Mouse (Mus musculus) intestine, postnatal 0 days (tissue): ENCODE measurements around the gene Gm43518. TPM values are rescaled to one million over a fixed set of nuclear protein-coding genes. Genes with fewer than 3 reads are reported as not detected.
A peak's percentile ranks its signal among the peaks of the same experiment; 100 is the strongest.

Source experiments
- ATAC-seq: fragments of 200-750 bp; cut with Nextera tagmentation; 2 replicates; pipeline ENCODE4 v1.8.0; 2017; ENCODE audit warnings: mild to moderate bottlenecking, moderate TSS enrichment, moderate library complexity
- H3K27ac ChIP-seq: fragments of 300-500 bp; sonication (generic); 2 replicates; pipeline ENCODE4 v1.5.1; 2014; ENCODE audit warnings: mild to moderate bottlenecking, low read depth, low read length, moderate library complexity
- H3K27me3 ChIP-seq: fragments of 300-500 bp; sonication (generic); replicated peaks from 2 replicates; pipeline ENCODE4 v1.6.1; 2014; ENCODE audit warnings: low read length, mixed read lengths; ENCODE audit not compliant: control insufficient read depth, insufficient read depth
- H3K36me3 ChIP-seq: fragments of 300-500 bp; sonication (generic); 2 replicates; pipeline ENCODE4 v1.6.1; 2014; ENCODE audit warnings: mild to moderate bottlenecking, moderate library complexity; ENCODE audit not compliant: control insufficient read depth, insufficient read depth
- H3K4me1 ChIP-seq: fragments of 300-500 bp; sonication (generic); replicated peaks from 2 replicates; pipeline ENCODE4 v1.6.1; 2014; ENCODE audit warnings: antibody characterized with exemption, low read length, mixed read lengths; ENCODE audit not compliant: control insufficient read depth, insufficient read depth
- H3K4me2 ChIP-seq: fragments of 300-500 bp; sonication (generic); replicated peaks from 2 replicates; pipeline ENCODE4 v1.6.1; 2014; ENCODE audit warnings: low read depth, mild to moderate bottlenecking, moderate library complexity
- H3K4me3 ChIP-seq: fragments of 300-500 bp; sonication (generic); 2 replicates; pipeline ENCODE4 v1.5.1; 2014; ENCODE audit warnings: low read depth, low read length
- H3K9ac ChIP-seq: fragments of 300-500 bp; sonication (generic); 2 replicates; pipeline ENCODE4 v1.6.1; 2014; ENCODE audit warnings: mild to moderate bottlenecking, low read depth, low read length
- H3K9me3 ChIP-seq: fragments of 300-500 bp; sonication (generic); 2 replicates; pipeline ENCODE4 v1.6.1; 2016; ENCODE audit warnings: mixed run types; ENCODE audit not compliant: control insufficient read depth
- CTCF ChIP-seq: sonication (generic); IDR thresholded peaks from 2 replicates; pipeline ENCODE4 v1.5.1; 2016; ENCODE audit warnings: low read depth, mild to moderate bottlenecking, control low read depth, antibody characterized with exemption, moderate library complexity
- WGBS: fragments of 180-500 bp; shearing (Covaris S2); extraction: QIAGEN DNeasy Blood & Tissue Kit; methylation state at CpG from one replicate; pipeline ENCODE4 v1.1.7; 2014; 5-methylcytosine and 5-hydroxymethylcytosine counted together
- polyA plus RNA-seq: library from polyadenylated mRNA; unstranded; fragments of >200 nt; fragmentation: Nextera tagmentation; extraction: Ambion mirVana; gene quantifications from 2 replicates; pipeline ENCODE4 v1.2.1, GENCODE M21; 2015

Gm43518 gene
- polyA plus RNA-seq, 1 experiment from 2014 or later = 0.35 TPM

DNA sequence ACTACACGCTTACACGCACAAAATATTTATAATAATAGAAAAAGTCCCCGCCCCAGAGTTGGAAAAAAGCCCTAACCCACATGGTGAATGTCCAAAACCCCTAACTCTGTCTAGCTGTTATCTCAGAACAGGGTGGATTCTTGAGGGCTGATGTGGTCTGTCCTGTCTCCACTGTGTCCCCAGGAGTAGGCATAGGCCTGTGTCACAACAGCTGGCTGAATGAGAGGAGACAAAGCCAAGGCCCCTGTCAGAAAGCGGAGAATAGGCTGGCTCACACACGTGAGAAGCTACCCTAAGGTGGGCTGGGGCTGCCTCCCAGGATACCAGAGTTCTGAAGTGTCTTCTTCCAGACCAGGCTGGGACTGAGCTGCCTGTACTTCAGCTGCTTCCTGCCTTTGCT lies 50.9 kb downstream of the Gm43518 start:
- peaks cover 15% of the 10 kb centered on the region; the same call in 1 of the 2 replicates for H3K4me1 ChIP-seq
- H3K27ac ChIP-seq = no peak overlapping the region; the same call in 1 of the 2 replicates
- H3K27me3 ChIP-seq = no peaks in the 10 kb centered on the region
- H3K36me3 ChIP-seq = no peaks in the 10 kb centered on the region
- no peak for ATAC-seq
- no peak for TF ChIP-seq CTCF
- H3K4me3 ChIP-seq = no peak overlapping the region
- peak overlapping the region; percentile 75; the same call in 1 of the 2 replicates for H3K4me2 ChIP-seq
- no peaks in the 10 kb centered on the region for H3K9me3 ChIP-seq
- H3K9ac ChIP-seq = no peak overlapping the region
- WGBS = 65% methylated on average over 5 of the region's 5 CpGs

DNA sequence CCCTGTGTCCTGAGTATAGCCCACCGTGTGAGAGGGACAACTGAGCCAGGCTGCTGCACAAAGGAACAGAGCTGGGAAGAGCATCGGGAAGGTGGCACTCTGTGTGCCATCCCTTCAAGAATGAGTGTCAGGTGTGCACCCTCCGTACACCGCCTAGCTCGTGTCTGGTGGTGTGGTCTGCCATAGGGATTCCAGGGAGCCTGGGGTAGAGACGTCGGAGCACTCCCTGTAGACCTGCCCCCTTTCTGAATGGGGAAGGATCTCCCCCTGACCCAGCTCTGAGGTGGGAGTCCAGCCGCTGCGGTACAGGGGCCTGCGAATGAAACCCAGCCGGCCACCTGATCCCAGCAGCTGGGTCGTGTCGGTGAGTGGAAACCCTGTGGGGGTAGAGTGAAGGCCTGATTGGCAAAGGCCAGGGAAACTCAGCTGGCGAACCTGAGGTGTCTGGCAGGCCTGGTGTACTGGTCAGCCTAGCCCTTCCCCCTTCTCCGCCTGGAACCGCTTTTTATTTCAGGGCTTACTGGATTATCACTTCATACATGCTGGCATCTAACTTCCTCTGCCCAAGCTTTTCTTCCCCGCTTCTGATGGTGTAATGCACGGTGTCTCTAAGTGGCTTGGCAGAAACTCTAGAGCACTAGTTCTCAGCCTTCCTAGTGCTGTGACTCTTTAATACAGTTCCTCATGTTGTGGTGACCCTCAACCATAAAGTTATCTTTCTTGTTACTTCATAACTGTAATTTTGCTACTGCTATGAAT lies 52.2 kb downstream of the Gm43518 start:
- Histone ChIP-seq H3K4me2 (no peak overlapping the region), H3K9ac (no peak overlapping the region), H3K27me3 (no peaks in the 10 kb centered on the region), H3K27ac (no peak overlapping the region; the same call in 1 of the 2 replicates), H3K36me3 (no peaks in the 10 kb centered on the region), H3K4me1 (peaks cover 15% of the 10 kb centered on the region; the same call in 1 of the 2 replicates), H3K9me3 (no peaks in the 10 kb centered on the region), H3K4me3 (no peak overlapping the region)
- TF ChIP-seq CTCF = no peak
- ATAC-seq = no peak
- WGBS = 75% methylated on average over 18 of the region's 18 CpGs

DNA sequence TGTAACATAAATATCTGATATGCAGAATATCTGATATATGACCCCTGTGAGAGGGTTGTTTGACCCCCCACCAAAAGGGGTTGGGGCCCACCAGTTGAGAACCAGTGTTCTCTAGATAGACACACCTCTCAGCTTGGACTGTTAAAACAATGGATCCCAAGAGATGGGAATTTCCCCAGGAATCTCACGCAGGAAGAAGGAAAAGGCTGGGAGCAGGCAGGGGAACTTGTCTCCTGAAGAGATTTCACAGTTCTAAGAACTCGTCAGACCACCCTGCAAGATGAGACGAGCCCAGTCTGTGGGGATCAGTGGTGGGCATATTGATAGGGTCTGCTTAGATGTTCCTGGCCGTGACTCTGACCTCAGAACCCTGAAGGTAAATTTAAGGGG lies 52.8 kb downstream of the Gm43518 start:
- H3K9me3 ChIP-seq = no peaks in the 10 kb centered on the region
- H3K4me1 ChIP-seq = peaks cover 15% of the 10 kb centered on the region; the same call in 1 of the 2 replicates
- no peak for ATAC-seq
- no peaks in the 10 kb centered on the region for H3K27me3 ChIP-seq
- no peak for TF ChIP-seq CTCF
- no peak overlapping the region for H3K9ac ChIP-seq
- no peaks in the 10 kb centered on the region for H3K36me3 ChIP-seq
- no peak overlapping the region for H3K4me2 ChIP-seq
- no peak overlapping the region for H3K4me3 ChIP-seq
- no peak overlapping the region for H3K27ac ChIP-seq
- 61% methylated on average over 4 of the region's 4 CpGs for WGBS

DNA sequence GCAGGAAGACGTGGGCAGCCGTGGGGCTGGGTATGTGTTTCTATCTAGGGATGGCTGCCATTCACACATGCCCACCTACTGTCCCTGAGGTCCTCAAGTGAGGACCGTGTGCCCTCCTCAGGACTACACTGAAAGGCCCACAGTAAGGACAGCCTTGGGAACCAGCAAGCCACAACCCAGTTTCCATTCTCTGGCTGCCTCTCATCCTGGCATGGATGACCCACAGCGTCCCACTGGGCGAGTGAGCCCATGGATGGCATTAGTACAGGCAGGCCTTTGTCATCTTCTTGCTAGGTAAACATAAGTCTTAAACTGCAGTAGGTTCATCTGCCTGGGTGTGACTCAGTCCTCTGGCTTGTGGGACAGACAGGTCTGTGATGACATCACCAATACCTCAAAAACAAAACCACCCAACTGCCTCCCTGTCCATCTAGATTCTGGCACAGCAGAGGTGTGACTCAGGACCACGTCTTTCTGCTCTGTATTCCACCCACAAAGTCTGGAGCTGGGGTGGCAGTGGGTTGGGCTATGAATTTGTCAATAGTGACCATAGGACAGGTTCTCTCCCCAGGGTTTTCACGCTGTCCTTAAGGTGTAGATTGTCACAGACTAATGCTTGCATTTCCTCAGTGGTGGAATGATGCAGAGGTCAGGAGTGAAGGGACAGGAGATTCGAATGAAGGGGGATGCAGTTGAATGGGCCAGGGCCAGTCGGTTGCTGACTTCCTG lies 53.5 kb downstream of the Gm43518 start:
- no peak for ATAC-seq
- Histone ChIP-seq H3K27me3 (no peaks in the 10 kb centered on the region), H3K4me1 (peaks cover 15% of the 10 kb centered on the region; the same call in 1 of the 2 replicates), H3K9me3 (no peaks in the 10 kb centered on the region), H3K4me2 (no peak overlapping the region), H3K4me3 (no peak overlapping the region), H3K27ac (no peak overlapping the region), H3K9ac (no peak overlapping the region), H3K36me3 (no peaks in the 10 kb centered on the region)
- no peak for TF ChIP-seq CTCF
- WGBS = 73% methylated on average over 9 of the region's 9 CpGs

DNA sequence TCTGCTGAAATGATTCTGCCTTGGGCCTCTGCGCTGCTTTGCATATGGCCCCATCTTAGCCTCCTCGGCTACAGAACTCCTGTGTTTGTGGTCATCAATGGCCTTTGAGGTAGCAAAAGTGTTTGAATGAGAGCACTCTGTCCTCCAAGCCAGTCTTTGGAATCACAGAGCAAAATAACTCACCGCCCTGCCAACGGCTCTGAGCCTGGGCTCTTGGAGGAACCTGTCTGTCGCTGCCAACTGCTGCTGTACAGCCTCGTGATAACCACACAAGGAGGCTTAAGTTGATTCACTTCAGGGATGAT lies 54.0 kb downstream of the Gm43518 start:
- Histone ChIP-seq H3K9ac (no peak overlapping the region), H3K9me3 (no peaks in the 10 kb centered on the region), H3K4me3 (no peak overlapping the region), H3K4me2 (no peak overlapping the region), H3K36me3 (no peaks in the 10 kb centered on the region), H3K27me3 (no peaks in the 10 kb centered on the region), H3K4me1 (peaks cover 15% of the 10 kb centered on the region; the same call in 1 of the 2 replicates), H3K27ac (no peak overlapping the region)
- TF ChIP-seq CTCF = no peak
- 59% methylated on average over 6 of the region's 6 CpGs for WGBS
- ATAC-seq = no peak

DNA sequence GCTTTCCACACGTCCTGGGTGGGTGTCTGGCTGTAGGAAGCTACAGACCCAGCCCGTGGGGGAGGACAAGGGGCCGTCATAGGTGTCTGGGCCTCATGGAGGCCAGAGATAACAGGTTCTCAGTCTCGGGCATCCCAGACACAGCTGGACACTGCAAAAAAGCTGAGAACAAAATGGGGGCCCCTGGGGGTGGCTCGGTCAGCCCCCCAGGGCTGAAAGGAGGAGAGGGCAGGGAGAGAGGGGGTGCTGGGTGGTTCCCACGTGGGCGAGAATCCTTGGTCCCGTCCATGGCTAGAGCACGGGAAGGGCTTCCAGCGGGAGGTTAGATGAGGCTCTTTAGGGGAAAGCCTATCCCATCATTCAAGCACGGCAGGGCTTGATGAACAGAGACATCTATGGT lies 55.6 kb downstream of the Gm43518 start:
- H3K4me3 ChIP-seq = no peak overlapping the region
- no peak overlapping the region for H3K4me2 ChIP-seq
- no peaks in the 10 kb centered on the region for H3K36me3 ChIP-seq
- ATAC-seq = no peak
- no peak overlapping the region for H3K27ac ChIP-seq
- 63% methylated on average over 11 of the region's 11 CpGs for WGBS
- TF ChIP-seq CTCF = no peak
- no peaks in the 10 kb centered on the region for H3K27me3 ChIP-seq
- H3K4me1 ChIP-seq = peaks cover 11% of the 10 kb centered on the region
- H3K9ac ChIP-seq = no peak overlapping the region
- H3K9me3 ChIP-seq = no peaks in the 10 kb centered on the region
